Mouse (Mus musculus): ENCODE data around the gene Mcu.

Gene Mcu

DNA sequence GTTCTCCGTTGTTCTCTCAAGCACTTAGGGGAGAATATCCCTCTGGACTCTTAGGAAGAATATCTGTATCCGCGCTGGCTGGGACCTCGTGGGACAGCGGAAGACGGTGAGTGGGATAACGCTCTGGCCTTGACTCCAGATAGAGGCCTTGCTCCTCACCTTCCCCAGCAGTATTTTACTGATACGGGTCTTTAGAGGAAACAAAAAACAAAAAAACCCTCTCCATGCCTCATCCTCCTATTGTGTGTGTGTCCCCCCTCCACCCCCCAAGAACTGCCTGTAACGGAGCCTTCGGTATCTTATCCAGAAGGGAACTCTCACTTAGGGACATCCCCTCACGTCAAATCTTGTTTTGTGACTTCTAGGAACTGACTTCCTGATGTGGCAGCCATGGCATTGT, 174.8 kb downstream of the Mcu start, which contains the start of gene Oit3:
Gene Oit3, minus strand, starts transcription at position 44 of the 400 bp plus-strand sequence.
- intact Hi-C loops (cut with DNase I), result no loop called here

DNA sequence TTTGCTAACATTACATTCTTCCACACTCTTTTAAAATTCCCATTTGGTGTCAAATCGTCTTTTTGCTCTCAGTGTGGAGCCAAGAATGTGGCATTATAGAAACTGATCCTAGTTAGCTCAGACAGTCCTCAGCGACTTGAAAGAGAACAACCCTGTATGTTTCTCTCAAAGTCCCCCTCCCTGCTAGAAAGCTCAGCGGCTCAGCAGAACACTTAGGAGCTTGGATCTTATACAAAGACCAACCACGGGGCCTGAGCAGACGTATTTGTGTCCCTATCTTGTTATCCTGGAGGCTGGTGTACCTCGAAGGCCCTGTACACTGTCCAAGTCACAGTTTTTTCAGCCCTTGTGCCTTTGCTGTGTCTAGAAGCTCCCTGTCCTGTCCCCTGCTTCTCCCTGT, 176.3 kb downstream of the Mcu start:
- intact Hi-C loops (cut with DNase I), result no loop called here

DNA sequence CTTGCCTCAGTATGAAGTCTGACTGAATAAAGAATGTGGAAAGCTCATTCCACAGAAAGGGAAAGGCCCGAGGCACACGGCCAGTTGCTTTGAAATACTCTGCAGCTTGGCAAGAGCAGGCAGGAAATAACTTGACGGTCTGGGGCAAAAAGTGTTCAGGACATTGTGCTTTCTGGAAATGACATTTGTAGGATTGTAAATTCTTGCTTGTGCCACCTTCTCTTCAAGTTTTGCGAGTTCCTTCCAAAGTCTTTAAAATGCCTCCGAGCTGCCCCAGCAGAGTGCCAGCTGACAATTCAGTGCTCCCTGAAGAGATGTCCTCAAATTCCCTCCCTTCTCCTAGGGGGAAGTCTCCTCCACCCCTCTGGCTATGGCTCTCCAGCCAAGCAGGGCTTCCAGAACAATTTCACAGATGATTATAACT, 177.0 kb downstream of the Mcu start:
- intact Hi-C loops (cut with DNase I), result no loop called here

DNA sequence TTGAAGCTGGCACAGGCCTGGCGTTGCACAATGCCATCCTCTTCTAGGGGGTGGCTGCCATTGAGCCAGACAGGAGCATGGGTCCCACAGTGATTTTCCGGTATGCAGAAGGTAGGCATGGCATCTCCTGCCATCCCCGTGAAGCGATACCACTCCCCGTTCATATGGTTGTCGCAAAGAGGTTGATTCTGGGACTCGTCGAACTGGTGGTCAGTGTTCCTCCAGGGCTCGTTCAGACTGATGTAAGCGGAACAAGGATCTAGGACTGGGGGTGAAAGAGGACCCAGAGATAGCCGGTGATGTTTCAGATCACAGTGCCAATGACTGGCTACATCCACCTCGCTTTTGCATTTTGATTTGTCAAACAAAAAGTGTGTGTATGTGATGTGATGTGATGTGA, 177.8 kb downstream of the Mcu start:
- intact Hi-C loops (cut with DNase I), result no loop called here

DNA sequence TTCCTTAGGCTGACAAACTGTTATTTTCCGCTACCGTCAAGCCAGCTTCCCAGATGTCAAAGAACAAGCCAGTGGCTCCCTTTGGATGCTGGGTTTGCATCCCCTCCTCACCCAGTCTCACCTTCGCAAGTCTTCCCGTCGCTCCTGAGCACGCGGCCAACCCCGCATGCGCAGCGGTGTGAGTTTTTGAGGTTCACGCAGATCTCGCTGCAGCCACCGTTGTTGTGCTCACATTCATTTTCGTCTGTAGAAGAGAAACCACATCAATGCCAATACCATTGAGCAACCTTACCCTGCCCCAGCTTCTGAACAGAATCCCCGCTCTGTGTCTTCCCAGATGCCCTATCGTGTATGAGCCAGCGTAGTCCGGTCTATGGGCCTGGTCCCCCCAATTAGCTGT, 180.7 kb downstream of the Mcu start:
- intact Hi-C loops (cut with DNase I), result no loop called here

DNA sequence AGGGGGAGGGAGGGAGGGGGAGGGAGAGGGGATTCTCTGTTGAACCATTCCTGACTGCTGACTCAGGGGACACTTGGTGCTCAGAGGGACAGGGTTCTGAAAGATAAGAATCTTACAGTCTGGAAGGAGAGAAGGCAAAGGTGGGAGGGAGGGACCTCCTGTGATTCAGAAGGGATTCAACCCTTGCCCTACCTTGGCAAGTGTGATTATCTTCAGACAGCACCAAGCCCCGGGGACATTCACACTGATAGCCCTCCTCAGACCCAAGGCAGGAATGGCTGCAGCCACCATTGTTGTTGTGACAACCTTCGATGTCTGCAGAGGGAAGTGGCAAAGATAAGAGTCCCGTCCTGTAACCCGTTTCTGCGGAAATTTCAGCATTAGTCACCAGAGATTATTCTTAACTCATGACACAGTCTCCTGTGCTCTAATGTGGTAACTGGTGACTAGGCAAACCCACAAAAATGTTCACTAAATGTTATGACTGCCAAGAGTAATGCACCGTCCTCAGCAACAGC, 185.7 kb downstream of the Mcu start:
- intact Hi-C loops (cut with DNase I), result no loop called here

DNA sequence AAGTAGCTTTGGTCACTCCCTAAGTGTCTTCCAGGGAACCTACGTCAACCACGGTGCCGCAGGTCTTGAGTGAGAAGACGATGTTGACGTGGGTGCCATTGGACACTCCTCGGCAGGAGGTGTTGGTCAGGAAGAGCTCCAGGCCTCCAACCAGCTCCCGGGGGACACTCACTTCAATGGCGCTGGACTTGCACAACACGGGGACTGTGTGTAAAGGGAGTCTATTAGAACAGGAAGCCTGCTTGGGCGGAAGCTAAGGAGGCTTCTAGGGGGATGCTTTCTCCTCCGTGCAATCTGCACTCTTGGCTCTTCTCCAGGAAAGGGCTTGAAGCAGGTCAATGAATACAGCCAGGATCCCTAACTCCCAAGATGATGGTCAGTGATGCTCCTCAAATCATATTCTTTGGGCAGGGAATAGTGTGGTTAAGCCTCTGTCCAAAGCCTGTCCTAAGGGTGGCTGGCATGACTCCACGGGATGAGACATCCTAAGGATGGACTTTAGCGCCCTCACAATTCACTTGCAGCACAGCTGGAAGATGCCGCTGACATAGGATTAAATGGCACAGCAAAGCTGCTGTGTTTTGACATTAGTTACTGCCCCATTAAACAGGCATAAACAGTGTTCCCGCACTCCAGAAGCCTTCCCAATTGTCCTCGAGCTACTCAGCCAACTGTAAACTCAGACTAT, 186.9 kb downstream of the Mcu start:
- intact Hi-C loops (cut with DNase I), result no loop called here

DNA sequence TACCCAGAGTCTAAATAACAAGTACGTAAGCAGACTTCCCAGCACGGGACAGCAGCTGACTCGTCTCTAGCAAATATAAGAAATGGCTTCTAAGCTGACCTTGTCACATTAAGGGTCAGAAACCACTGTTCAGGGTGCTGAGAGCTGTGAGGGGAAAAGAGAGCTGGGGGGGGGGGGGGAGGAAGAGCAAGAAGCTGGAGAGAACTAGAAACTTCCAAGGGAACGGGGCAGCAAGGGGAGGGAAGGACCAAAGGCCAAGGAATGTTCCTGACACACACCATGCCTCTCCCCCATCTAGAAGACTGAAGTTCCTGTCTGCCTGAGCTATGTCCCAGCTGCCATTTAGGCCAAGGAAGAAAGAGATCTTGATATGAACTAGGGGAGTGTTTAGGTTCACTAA, 190.1 kb downstream of the Mcu start:
- intact Hi-C loops (cut with DNase I), result no loop called here

DNA sequence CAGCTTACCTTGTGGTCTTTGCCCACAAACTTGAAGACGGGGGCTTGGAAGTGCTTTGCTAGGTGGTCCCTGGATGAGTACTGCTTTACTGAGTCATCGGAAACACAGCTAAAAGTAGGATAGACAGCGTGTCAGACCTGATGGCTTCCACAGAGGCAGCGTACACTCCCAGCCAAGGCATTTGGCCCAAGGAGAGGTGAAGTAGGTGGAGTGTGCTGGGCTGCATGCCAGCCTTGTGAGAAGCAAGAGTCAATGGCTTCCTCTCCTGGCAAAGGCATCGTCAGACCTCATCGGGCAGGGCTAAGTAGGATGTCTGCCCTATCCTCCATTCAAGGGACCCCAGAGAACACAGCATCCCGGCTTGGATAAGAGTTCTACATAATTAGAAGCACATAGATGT, 191.1 kb downstream of the Mcu start:
- intact Hi-C loops (cut with DNase I), result no loop called here

DNA sequence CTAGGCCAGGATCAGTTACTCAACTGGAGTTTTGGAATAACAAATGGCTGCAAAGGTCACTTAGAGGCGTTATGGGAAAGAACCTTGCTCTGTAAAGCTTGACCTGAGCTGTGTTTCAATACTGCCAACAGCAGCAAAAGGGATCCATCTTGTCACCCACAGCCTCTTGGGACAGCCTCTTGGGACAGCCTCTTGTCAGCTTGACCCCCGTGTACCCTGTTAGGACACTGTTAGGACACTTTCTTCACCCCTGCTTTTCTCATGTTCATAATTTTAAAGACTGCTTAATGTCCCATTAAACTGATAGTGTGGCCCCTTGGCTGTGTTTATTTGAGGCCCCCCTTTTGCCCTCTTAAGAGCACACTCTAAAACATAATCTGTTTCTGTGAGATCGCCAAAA, 192.0 kb downstream of the Mcu start:
- intact Hi-C loops (cut with DNase I), result no loop called here

DNA sequence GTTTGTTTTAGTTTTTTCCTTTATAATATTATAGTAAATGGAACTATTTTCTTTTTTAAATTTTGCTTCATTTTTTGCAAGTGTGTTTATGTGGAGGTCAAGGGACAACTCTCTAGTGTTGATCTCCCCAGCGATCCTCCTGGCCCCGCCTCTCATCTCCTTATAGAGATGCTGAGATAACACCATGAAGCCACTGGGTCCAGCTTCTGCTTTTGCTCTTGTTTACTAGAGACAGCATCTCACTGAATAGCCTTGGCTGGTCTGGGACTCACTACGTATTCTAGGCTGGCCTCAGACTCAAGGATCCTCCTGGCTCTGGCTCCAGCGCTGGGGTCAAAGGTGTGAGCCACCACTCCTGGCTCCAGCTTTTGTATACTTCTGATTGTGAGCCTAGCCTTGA, 197.0 kb downstream of the Mcu start:
- intact Hi-C loops (cut with DNase I), result no loop called here

DNA sequence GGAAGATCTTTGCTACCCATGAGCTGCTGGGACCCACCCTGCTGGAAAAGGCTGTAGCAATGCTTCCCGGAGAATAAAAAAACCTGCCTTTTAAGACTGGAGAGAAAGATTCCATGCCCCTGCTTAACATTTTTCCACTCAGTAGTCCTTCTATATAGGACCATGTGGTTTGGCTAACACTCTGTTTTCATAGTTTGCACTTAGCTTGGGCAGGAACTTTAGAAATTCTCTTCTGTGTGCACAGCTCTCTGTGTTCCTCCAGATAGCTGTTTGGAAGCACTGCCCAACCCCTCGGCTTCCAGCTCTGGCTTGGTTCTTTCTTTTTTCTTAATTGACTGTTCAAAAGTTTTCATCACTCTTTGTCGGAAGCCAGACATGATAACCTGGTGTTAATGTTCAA, 199.9 kb downstream of the Mcu start:
- intact Hi-C loops (cut with DNase I), result no loop called here

DNA sequence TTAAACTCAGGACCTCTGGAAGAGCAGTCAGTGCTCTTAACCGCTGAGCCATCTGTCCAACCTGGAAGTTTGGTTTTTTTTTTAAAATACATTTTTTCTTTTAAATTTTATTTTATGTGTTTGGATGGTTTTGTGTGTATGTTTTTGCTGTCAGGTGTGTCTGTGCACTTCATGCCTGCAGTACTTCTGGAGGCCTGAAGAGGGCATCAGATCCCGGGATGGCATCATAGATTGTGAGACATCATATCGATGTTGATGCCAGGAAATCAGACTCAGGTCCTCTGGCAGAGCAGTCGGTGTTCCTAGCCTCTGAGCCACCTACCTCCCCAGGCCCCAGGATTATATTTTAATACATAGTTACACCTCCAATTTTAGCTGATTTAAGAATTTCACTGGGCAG, 202.8 kb downstream of the Mcu start:
- intact Hi-C loops (cut with DNase I), result no loop called here

DNA sequence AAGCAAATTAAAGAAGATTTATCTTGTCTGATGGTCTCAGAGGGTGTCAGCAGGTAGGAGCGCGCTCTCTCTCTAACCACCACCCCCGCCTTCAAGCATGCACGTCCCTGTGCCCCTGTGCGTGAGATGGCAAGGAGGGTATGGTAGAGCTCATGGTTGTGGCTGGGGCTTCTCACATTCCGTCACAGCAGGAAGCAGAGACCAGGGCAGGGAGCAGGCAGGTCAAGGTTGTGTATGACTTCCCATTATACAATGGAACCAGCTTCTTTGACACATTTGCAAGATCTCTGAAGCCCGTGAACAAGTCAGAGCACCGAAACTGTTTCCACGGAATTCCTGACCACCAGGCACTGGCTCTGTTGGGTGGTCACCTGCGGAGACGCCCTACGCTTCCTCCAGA, 206.2 kb downstream of the Mcu start:
- intact Hi-C loops (cut with DNase I), result no loop called here

DNA sequence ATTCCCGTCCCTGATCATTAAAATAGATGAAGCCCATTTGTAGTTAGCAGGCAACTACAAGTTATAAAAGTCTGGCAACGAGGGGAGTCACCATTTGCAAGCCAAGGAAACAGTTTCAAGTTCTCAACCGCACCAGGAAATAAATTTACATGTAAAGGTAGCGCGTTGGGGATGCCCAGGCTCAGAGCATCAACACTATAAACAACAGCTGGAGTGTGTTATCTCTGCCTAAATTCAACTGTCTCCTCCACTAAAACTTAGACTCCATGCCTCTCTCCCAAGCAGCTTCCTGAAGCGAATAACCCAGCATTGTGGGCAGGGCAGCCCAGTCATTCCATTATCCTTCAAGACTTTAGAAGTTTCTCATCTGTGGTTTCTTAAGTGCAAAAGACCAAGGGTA, 208.0 kb downstream of the Mcu start:
- intact Hi-C loops (cut with DNase I), result no loop called here

DNA sequence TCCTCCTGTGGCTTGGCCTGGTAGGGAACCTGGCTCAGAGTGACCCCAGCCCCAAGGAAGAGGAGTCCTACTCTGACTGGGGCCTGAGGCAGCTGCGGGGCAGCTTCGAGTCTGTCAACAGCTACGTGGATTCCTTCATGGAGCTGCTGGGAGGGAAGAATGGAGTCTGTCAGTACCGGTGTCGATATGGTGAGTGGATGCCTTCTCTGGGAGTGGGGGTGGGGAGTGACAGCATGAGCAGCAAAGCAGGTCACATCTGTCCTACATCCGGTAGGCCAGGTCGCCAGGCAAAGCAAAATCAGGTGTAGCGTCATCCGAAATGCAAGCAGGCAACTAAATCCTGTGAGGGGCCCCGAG, 212.7 kb downstream of the Mcu start:
- intact Hi-C loops (cut with DNase I), result no loop called here

DNA sequence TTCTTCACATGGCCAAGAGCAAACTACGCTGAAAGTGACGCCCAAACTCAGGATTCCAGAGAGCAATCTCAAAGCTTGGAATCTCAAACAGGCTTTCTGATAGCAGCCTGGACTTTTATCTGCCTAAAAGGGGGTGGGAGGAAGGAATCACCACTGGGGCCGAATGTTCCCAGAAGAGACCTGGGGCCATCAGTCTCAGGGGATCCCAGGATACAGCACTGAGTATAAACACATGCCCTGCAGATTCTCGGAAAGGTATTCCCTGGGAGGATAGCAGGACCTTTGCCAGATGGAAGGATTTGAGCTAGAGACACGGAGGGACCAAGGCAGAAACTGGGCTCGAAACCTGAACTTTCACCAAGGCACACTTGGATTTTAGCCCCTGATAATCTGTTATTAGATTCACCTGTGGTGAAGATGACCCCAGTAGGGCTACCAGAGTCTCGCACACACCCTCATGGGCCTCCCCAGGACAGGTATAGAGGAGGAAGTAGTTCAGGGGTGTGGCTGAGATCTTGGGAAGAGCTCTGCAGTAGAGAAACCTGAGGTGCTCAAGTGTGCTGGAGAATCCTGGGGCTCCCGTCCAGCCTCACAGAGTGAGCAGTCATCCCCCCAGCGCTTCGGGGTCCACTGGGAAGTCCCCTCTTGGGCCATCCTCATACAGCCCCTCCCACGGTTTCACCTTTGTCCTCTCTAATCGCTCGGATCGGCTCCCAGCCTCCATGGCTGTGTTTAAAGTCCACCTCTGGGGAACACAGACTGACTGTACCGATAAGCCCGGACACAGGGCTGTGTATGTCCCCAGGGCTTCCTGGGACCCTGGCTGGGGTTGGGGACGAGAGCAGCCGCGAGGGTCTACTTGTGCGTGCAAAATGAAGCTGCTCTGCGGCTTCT, 213.3 kb downstream of the Mcu start, which contains the start of gene Pla2g12b:
Gene Pla2g12b, plus strand, starts transcription at position 762 of the 894 bp plus-strand sequence.
- intact Hi-C loops (cut with DNase I), result no loop called here
